Mouse (Mus musculus) ES-E14 (cell line): Measurements from ENCODE around the gene Cebpg.

Experiments
- CHD2 ChIP-seq: IDR thresholded peaks from 2 replicates; pipeline ENCODE4 v1.6.1; 2014; ENCODE audit warnings: mild to moderate bottlenecking, low read depth, low read length, inconsistent platforms
- MAFK ChIP-seq: IDR thresholded peaks from 2 replicates; pipeline ENCODE4 v1.6.1; 2014; ENCODE audit warnings: mild to moderate bottlenecking, low read depth, low read length, inconsistent platforms; ENCODE audit not compliant: insufficient read depth

DNA sequence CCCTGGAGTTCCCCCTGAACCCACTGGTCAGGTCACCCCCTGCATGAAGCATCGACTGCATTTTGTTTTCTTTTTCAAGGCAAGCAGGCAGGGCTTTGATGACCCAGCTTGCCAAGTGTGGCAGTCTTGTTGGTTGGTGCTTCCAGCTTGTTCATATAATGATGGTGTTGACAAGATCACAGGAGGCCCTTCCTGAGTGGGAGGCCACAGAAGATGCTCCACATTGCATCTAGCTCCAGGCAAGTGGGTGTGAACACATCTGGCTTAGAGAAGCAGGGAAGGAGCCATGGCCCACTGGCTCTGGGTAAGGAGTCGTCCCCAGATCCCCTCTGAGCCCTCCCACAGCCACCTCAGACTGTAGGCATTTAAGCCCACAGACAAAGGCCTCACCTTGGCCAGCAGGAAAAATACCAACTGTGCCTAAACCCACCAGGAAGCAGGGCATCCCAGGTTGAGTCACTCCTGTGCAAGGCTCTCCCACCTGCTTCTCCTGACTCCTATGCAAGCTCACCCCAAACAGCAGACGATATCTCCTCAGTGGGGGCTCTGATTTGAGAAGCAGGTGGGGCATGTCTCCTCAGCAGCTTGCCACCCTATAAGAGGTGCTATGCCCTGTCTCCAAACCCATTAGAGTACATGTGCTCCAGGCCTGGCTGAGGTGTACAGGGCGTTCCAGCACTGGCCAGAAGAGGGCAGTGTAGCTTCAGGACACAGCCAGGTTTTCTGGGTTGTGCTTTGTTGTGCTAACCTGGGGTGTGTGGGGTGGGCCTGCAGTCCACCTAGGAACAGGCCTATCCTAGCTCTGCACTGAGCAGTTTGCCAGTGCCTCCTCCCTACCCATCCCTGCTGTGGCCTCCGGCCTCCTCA is 30.7 kb downstream of the Cebpg start:
- TF ChIP-seq MAFK, result no peak
- no peak for TF ChIP-seq CHD2
